Mouse (Mus musculus): ENCODE results near the gene Ucp1. TPM values are rescaled to one million over a fixed set of nuclear protein-coding genes. Genes with fewer than 3 reads are reported as not detected.
"Not testable (repeated sequence)": the region's sequence is repeated elsewhere in the genome, so short reads cannot be mapped to it uniquely, and the experiment has no call there.

Ucp1 gene
- total RNA-seq (2021), result 10 to 100 TPM; 10.4 to 21.3 TPM

DNA sequence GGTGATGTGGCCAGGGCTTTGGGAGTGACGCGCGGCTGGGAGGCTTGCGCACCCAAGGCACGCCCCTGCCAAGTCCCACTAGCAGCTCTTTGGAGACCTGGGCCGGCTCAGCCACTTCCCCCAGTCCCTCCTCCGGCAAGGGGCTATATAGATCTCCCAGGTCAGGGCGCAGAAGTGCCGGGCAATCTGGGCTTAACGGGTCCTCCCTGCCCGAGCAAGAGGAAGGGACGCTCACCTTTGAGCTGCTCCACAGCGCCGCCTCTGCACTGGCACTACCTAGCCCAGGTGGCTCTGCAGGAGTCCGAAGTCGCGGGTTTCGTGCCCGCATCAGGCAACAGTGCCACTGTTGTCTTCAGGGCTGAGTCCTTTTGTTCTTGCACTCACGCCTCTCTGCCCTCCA, at the start of gene Ucp1:
Gene Ucp1, plus strand, starts transcription at position 177 of the 400 bp plus-strand sequence.
- peak; percentile 12 for DNase-seq

- no peak for DNase-seq
Measured at GRCm38 (mm10) chr8:83244151-83244550, 46.0 kb upstream of the Ucp1 start.

GRCm38 (mm10) chr8:83250858-83251257, 39.3 kb upstream of the Ucp1 start:
- DNase-seq, result no peak

- DNase-seq, result no peak
Measured at GRCm38 (mm10) chr8:83251362-83252246, 38.5 kb upstream of the Ucp1 start.

- DNase-seq, result no peak
Measured at GRCm38 (mm10) chr8:83252791-83253190, 37.4 kb upstream of the Ucp1 start.

- no peak for DNase-seq
Measured at GRCm38 (mm10) chr8:83257631-83258030, 32.5 kb upstream of the Ucp1 start.

DNA sequence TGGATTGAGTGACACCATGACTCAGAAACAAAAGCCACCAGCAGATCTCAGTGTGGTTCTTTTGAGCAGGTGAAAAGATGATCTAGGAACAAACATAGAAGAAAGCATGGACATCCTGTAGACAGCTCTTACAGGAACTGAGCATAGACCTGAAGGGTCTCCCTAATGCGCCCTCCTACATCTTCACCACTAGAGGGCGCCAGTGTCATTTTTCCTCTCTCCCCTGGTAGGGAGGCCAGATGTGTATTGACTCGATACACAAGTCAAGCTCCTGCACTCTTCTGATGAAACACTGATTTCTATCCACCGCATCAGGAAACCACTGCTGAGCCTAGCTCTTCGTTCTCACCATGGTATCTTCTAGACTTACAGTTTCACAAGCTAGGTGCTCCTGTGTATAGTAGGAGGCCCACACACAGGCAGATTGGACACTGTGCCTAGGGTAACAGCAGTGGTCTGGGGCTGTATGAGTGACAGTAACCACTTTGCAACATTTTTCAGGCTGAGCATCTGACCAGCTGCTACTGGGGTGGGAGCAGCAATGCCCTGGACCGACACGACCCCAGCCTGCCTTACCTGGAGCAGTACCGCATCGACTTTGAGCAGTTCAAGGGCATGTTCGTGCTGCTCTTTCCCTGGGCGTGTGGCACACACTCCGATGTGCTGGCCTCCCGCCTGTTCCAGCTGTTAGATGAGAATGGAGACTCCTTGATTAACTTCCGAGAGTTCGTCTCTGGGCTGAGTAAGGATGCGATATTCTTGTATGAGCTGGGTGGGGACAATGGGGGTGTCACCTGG, 29.5 kb upstream of the Ucp1 start:
- DNase-seq, result peak; percentile 72

- no peak for DNase-seq
Measured at GRCm38 (mm10) chr8:83271172-83271571, 19.0 kb upstream of the Ucp1 start.

- DNase-seq, result no peak
Measured at GRCm38 (mm10) chr8:83272464-83272863, 17.7 kb upstream of the Ucp1 start.

DNA sequence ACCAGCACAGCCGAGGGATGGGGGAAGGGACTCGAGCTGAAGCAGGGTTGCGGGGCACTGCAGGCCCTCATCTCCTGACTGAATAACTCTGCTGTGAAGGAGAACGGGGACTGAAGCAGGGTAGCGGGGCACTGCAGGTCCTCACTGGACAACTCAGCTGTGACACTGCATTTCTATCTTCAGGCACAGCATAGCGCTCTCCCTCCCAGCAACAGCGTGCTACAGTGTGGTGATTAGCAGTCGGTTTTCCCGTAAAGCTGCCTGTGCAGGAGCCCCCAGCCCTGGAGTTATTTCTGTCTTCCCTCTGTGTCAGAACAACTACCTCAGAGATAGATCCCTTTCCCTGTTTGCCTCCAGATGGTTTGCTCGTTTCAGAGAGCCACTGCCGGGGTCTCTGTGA, 15.7 kb upstream of the Ucp1 start:
- no peak for DNase-seq

DNA sequence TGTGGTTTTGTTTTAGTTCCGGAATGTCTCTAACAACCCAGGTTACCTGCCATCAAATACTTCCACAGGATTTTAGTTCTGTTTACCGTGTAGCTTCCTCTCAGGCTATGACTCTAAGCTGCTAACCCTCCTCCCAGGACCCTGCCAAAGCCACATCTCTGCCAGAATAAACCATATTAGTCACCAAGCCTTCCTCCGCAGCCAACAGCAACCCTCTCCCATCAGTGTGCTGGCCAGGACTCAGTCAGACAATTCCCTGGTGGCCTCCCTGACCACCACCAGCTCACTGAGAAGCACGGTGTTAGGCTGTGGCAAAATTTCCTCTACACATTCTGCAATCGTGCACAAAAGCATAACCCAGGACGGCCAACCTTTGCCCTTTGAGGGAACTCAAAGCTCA, 11.7 kb upstream of the Ucp1 start:
- peak; percentile 19 for DNase-seq

GRCm38 (mm10) chr8:83285391-83285790, 4.8 kb upstream of the Ucp1 start:
- no peak for DNase-seq

DNA sequence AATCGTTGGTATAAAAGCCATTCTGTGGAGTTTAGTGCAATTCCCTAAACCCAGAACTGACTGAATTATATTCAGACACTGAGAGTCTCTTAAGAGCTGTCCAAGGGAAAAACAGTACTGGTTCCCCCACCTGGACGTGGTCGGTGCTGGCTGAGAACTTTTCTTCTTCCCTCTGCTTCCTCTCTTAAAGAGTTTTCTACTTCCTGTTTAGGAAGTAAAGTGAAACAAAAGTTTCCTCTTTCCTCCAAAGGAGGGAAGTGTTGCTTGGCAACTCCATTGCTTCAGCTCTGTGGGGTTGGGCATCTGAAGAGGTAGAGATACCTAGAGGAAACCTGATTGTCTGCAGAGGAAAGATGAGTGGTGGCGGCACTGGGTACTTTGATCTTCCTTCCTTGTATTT, 7.2 kb downstream of the Ucp1 start:
- no peak for DNase-seq

GRCm38 (mm10) chr8:83300135-83300534, 10.0 kb downstream of the Ucp1 start:
- DNase-seq, result no peak

DNA sequence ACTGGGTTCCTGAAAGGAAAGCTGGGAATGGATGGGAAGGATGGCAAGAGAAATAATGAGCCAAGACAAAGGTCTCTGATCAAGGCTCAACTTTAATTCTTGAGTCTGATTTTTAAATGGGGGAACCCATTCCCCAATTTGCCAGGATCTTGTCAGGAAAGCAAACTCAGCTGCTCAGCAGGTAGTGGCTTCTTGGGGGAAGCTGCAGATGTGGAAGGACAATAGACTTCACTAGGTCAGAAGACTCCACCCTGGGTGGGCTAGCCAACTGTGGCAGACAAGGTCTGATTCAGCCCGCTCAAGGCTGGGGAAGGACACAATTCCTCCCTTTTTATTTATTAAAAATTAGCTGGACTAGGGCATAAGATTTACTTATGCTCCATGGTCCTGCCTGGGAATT, 14.8 kb downstream of the Ucp1 start:
- no peak for DNase-seq

- no peak for DNase-seq
Measured at GRCm38 (mm10) chr8:83309836-83310235, 19.7 kb downstream of the Ucp1 start.

DNA sequence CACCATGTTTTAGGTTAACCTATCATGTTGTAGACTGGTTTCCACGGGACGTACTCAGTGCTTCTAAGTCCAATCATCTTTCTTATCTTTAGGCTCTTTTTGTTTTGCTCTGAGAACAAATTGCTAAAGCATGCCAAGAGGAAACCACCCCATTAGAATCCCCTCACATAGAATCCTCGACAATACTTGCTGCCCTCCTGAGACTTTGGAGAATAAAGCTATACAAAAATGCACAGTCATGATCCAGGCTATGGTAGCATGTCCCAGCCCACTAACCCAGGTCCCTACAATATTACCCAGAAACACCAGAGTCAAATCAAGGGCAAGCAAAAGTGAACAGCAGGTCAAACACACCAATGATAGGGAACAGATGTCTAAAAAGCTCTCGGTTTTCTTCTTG, 24.9 kb downstream of the Ucp1 start:
- not testable (repeated sequence) for DNase-seq

DNA sequence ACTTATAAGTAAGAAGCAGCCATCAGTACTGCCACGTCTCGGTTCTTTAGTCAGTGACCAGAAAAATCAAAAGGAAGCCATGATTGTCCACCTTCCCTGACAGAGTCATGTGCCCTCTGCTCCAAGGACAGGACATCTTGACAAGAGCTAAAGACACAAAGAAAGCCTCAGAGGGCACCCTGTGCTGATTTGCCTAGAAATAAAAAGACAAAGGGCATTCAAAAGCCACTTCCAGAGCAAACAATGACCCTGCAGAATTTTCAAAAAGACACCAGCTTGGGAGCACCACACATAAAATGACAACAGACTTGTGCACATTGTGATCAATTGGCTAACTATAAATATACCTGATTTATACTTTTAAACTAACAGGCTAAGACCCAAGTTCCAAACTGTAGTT, 25.5 kb downstream of the Ucp1 start:
- DNase-seq, result no peak

DNA sequence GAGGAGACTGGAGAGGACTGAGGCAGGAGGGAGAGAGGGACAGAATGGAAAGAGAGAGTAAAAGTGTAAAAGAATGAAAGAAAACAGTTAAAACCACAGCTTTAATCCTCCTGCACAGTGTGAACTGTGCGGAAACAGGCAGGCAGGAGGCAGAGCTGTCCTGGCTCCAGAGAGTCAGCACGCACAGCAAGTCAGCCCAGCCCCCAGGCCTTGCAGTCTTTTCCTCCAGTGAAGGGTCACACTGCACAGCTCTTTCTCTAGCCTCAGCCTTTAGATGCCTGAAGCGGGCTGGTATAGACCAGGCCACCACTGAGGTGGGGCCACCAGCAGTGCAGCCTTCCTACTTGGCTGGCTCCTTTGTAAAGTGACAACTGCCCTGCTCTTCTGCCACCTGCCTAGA, 30.4 kb downstream of the Ucp1 start:
- DNase-seq, result no peak

DNA sequence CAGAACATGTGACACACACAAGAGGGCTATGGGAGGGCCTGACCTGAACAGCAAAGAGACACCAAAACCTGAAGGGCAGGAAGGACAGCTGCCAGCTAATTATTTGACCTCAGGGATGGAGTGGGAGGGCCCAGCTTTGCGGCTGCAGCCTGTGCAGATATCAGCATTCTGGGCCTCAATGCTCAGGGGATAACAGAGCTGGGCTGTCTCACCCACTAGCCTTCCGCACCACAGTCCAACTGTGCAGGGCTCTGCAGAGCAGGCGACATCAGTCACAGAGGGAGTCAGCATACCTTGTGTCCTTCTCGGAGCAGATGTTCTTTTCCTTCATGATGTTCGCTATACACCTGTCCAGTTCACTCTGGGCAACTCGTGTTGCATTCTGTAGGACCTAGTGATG, 32.2 kb downstream of the Ucp1 start:
- no peak for DNase-seq

- no peak for DNase-seq
Measured at GRCm38 (mm10) chr8:83323056-83323455, 32.9 kb downstream of the Ucp1 start.

DNA sequence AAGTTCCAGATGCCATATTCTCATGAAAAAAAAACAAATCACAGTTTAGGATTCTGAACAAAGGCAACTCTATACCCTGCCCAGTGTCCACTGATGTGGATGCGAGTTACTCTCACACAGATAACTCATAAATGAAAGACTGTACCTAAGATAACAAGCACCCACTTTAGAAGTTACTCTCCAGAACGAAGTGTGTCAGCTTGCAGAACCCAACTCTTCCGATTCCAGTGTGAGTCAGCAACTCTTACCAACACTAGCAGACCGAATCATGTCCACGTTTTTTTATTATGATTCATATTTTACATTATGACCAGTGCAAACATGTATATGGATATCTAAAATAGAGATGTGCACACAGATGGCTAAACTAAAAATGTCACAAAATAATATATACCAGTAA, 37.7 kb downstream of the Ucp1 start:
- no peak for DNase-seq

GRCm38 (mm10) chr8:83331567-83331898, 41.4 kb downstream of the Ucp1 start:
- peak; percentile 17 for DNase-seq

Measured in heart, postnatal 4 days (tissue).